Mouse (Mus musculus) megakaryocyte, embryonic 14.5 days (primary cell): ENCODE measurements around the gene Cd300e.

Source experiments
- FLI1 ChIP-seq: IDR thresholded peaks from 2 replicates; pipeline ENCODE4 v1.6.1; 2012; ENCODE audit warnings: low read length, inconsistent platforms, mixed read lengths
- GATA1 ChIP-seq: IDR thresholded peaks from 3 replicates; pipeline ENCODE4 v1.6.1; 2012; ENCODE audit warnings: mixed read lengths, low read length, inconsistent platforms, borderline replicate concordance

DNA sequence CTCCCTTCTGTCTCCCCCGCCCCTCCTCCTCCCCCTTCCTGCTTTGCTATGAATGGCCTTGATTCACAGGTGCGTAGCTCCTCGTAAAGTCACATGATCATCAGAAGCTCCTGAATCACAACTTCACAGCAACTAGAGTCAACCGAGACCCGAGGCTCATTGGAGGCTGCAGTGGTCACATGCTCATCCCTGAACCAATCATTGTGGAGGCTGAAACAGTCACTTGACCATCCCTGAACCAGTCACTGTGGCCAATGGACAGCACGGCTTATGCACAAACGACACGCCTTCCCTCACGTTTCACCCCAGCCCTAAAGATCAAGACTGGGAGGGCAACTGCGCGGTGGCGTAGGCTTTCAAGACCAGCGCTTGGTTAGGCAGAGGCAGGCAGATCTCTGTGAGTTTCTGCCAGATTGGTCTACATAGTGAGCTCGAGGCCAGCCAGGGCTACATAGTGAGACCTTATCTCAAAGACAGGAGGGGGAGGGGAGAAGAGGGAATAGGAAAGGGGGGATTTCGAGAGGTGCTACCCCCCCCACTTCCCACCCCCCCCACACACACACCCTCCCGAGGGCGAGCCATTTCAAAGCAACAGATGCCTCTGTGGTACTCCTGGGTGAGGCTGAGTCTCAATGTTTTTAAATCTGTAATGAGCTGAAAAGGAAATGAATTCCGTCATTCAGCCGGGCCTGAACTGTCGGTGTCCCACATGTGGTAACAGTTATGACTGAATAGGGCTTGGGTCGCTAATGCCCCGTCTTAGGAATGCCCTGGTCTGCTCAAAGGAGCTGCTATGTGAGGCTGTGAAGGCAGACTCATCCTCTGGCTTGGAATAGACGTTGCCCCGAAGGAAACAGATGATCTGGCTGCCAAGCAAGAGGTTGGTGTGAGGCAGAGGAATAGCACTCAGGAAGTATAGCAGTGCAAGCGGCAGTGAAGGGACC lies 41.8 kb upstream of the Cd300e start:
- TF ChIP-seq GATA1 = no peak
- TF ChIP-seq FLI1 = no peak
